Mouse (Mus musculus): Measurements from ENCODE around the gene Gm12169. TPM values are rescaled to one million over a fixed set of nuclear protein-coding genes. Genes with fewer than 3 reads are reported as not detected.
"Not testable (repeated sequence)": the region's sequence is repeated elsewhere in the genome, so short reads cannot be mapped to it uniquely, and the experiment has no call there.

Gene Gm12169
- total RNA-seq (2015) (not detected in 2 replicates), total RNA-seq (2017) (not detected in 2 replicates)

GRCm38 (mm10) chr11:46523912-46524311, at the start of gene Gm12169:
Gm12169 (plus strand) TSS chr11:46524212.
- no peak for ATAC-seq (ENCODE audit: poor library complexity, severe bottlenecking)

- ATAC-seq (ENCODE audit: poor library complexity, severe bottlenecking): no peak
Measured at GRCm38 (mm10) chr11:46474220-46474619, 49.8 kb upstream of the Gm12169 start.

GRCm38 (mm10) chr11:46479311-46479710, 44.7 kb upstream of the Gm12169 start:
- ATAC-seq (ENCODE audit: poor library complexity, severe bottlenecking): no peak

DNA sequence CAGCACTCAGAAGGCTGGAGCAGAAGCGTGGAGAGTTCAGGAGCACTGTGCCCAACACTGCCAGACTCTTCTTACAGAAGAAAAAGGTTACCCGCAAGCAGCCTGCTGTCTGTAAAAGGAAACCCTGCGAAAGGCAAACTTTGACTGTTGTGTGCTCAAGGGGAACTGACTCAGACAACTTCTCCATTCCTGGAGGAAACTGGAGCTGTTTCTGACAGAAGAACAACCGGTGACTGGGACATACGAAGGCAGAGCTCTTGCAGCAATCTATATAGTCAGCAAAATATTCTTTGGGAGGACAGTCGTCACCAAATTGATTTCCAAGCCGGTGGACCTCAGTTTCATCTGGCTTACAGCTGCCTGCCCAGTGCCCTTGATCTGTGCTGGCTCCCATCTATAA, 43.5 kb upstream of the Gm12169 start:
- ATAC-seq (ENCODE audit: poor library complexity, severe bottlenecking): peak; percentile 95

DNA sequence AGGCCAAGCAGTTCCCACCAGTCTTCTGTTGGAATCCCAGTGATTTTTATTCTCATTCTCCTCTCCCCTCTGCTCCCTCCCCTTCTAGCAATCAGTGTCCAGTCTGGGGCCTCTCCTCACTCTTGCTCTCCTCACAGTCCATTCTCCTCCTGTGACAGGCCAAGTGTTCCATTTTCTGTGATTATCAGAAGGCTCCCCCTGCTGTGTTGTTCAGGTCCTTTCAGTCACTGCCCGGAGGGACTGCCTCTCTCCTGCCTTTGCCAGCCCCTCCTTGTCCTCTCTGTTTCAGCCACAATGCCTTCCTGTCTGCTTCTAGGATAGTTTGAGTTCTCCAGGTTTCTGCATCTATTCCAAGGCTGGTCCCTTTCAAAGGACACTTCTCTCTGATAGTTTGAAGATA, 35.8 kb upstream of the Gm12169 start:
- ATAC-seq (ENCODE audit: poor library complexity, severe bottlenecking): peak; percentile 60

DNA sequence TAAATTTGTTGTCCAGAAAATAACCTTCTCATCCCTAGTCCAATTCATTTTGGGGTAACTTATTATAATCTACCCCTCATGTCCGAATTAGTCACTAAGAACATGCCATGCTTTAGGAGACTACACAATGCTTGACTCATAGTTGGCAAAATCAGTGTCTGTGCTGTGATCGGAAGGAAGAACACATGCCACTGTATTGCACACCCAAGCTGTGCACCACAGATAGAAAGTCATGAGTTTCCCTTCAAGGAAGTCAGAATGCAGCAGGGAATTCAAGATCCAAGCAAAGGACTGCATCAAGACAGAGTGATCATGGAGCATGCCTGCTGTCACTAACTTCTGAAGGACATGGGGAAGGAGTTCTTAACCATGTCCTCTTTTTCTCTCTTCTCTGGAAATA, 35.4 kb upstream of the Gm12169 start:
- ATAC-seq (ENCODE audit: poor library complexity, severe bottlenecking): no peak

DNA sequence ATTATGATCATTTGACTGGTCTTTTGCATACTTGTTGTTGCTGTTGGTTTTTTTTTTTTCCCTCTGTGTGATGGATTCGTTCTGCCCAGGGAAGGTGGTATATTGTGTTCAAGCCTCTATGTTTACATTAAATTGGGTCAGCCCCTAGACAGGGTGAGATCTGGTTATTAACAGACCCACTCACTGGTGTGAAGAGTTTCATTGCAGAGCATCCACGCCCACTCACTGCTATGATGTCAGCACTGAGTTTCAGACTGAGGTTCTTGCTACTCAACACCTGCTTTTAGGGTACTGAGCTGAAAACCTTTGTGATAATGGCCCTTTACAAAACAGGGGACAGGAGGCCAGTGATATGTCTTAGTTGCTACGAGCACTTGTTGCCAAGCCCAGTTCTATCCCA, 16.9 kb upstream of the Gm12169 start:
- ATAC-seq (ENCODE audit: poor library complexity, severe bottlenecking): no peak

GRCm38 (mm10) chr11:46509900-46510299, 14.1 kb upstream of the Gm12169 start:
- no peak for ATAC-seq (ENCODE audit: poor library complexity, severe bottlenecking)

DNA sequence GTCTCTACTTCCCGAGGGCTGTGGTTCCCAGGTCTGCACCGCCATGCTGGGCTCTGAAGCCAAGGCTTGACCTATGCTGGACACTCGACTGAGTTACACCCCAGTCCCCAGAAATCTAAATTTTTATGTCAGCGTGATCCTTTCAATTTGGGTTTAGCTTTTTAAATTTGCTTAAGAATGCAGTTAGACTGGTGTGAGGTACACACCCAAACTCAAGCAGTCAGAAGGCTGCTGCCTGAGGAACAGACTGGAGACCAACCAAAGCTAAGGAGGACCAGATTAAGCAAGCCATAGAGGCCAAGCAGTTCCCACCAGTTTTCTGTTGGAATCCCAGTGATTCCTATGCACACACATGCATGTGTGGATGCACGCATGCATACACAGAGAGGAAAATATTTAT, 2.7 kb upstream of the Gm12169 start:
- not testable (repeated sequence) for ATAC-seq (ENCODE audit: poor library complexity, severe bottlenecking)

DNA sequence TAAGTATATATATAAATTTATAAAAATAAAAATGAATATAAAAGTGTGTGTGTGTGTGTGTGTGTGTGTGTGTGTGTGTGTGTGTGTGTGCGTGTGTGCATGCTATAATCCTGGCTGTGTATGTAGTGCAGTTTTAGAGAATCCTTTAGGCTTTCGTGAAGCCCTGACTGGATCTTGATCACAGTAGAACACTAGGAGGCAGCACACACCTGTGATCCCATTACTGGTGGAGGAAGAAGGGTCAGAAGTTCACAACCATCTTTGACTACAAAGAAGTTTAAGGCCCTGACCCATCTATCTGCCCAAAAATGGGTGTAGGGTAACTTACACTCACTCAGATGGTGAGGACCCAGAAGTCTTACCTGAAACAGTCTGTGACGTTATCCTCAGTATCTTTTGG, 1.3 kb upstream of the Gm12169 start:
- no peak for ATAC-seq (ENCODE audit: poor library complexity, severe bottlenecking)

DNA sequence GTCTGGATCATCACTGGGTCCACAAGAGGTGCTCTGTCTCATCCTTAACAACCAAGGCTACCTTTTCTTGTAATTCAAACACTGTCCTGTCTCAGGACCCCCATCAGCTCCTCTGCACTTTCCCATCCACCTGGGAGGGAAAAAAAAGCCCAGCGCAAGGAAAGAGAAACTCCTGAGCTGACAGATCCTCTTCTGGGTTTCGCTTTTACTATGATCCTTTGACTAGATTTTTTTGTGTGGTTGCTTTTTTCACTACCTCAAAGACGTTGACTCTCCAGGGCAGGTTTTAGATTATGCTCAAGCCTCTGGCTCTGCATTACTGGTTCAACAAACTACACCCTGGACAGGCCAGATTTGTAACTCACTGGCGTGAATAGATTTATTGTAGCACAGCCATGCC, 6.1 kb downstream of the Gm12169 start:
- ATAC-seq (ENCODE audit: poor library complexity, severe bottlenecking): no peak

GRCm38 (mm10) chr11:46536978-46537377, 13.0 kb downstream of the Gm12169 start:
- no peak for ATAC-seq (ENCODE audit: poor library complexity, severe bottlenecking)

DNA sequence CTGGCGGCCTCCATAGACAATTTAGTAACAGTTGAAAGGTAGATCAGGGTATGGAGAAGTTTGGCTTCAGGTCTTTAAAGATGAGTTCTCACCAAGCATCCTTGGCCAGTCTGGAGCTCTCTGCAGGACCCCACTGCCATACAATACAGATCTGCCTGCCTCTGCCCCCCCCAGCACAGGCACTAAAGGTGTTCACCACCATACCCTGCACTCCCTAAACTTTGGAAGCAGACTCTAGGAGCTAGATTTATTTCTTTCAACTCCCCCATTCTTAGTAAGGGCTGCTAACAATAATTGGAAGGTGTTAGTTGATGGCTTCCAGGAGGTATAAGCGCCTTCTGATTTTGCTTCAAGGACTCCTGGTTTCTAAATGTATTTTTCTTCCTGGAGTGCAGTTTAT, 19.5 kb downstream of the Gm12169 start:
- no peak for ATAC-seq (ENCODE audit: poor library complexity, severe bottlenecking)

- ATAC-seq (ENCODE audit: poor library complexity, severe bottlenecking): no peak
Measured at GRCm38 (mm10) chr11:46549721-46550120, 25.7 kb downstream of the Gm12169 start.

- no peak for ATAC-seq (ENCODE audit: poor library complexity, severe bottlenecking)
Measured at GRCm38 (mm10) chr11:46552741-46553140, 28.7 kb downstream of the Gm12169 start.

GRCm38 (mm10) chr11:46561096-46561495, 37.1 kb downstream of the Gm12169 start:
- no peak for ATAC-seq (ENCODE audit: poor library complexity, severe bottlenecking)

GRCm38 (mm10) chr11:46564671-46565070, 40.7 kb downstream of the Gm12169 start:
- no peak for ATAC-seq (ENCODE audit: poor library complexity, severe bottlenecking)

DNA sequence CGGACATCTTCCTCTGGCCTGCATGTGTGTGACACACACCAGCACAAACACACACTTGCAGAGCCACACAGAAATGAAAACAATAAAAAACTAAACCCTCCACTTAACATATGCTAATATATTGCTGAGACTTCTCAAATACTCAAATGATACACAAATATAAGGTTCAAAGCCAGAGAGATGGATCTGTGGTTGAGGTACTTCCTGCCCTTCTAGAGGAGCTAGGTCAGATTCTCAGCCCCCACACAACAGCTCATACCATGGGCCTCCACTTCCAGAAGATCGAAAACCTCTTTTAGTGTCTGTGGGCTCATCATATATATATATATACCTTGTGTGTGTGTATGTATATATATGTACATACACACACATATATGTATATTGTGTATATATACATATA, 42.0 kb downstream of the Gm12169 start:
- ATAC-seq (ENCODE audit: poor library complexity, severe bottlenecking): no peak

DNA sequence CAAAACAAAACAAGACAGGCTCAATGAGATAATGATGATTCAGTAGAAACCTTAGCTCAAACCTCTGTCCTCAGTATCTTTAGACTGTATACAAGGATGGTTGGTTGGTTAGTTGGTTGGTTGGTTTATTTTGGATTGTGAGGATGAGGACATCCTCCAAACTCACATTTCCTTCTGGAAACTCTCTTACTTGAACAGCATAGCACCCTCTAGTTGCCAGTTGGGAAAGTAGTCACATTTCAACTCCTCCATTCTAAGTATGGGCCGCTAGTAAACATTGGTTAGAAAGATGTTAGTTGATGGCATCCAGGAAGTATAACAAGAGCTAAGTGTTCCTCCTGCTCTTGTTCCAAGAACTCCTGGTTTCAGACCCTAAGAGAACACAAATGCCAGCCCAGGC, 45.1 kb downstream of the Gm12169 start:
- ATAC-seq (ENCODE audit: poor library complexity, severe bottlenecking): no peak

GRCm38 (mm10) chr11:46571327-46571726, 47.3 kb downstream of the Gm12169 start, which contains the start of gene BC053393:
BC053393 (plus strand) TSS chr11:46571536.
- ATAC-seq (ENCODE audit: poor library complexity, severe bottlenecking): no peak

- no peak for ATAC-seq (ENCODE audit: poor library complexity, severe bottlenecking)
Measured at GRCm38 (mm10) chr11:46578771-46579281, 54.8 kb downstream of the Gm12169 start.

GRCm38 (mm10) chr11:46580428-46580827, 56.4 kb downstream of the Gm12169 start:
- ATAC-seq (ENCODE audit: poor library complexity, severe bottlenecking): no peak

DNA sequence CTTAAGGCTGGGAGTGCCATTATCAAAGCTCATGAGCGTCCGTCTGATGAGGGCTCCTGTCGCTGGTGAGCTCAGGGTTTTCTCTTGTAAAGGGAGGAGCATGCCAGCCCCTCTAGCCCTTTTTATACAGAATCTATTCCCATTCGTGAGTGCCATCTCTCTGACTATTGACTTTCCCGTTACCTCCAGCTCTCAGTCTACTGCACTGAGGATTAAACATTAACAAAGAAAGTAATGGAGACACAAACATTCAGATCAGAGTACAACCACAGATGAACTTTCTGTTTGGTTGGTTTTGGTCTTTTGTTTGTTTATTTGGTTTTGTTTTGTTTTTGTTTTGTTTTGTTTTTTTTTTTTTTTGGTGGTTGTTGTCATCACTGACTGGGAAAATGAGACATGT, 58.7 kb downstream of the Gm12169 start:
- no peak for ATAC-seq (ENCODE audit: poor library complexity, severe bottlenecking)

Data from megakaryocyte, adult 5-6 weeks (primary cell).